Mouse (Mus musculus): Measurements from ENCODE around the gene Rgma. TPM values are rescaled to one million over a fixed set of nuclear protein-coding genes. Genes with fewer than 3 reads are reported as not detected.

Rgma gene
- 23.0 and 24.1 TPM in 2 replicates for polyA plus RNA-seq (2015; fragmentation: Nextera tagmentation; extraction: Ambion mirVana)

DNA sequence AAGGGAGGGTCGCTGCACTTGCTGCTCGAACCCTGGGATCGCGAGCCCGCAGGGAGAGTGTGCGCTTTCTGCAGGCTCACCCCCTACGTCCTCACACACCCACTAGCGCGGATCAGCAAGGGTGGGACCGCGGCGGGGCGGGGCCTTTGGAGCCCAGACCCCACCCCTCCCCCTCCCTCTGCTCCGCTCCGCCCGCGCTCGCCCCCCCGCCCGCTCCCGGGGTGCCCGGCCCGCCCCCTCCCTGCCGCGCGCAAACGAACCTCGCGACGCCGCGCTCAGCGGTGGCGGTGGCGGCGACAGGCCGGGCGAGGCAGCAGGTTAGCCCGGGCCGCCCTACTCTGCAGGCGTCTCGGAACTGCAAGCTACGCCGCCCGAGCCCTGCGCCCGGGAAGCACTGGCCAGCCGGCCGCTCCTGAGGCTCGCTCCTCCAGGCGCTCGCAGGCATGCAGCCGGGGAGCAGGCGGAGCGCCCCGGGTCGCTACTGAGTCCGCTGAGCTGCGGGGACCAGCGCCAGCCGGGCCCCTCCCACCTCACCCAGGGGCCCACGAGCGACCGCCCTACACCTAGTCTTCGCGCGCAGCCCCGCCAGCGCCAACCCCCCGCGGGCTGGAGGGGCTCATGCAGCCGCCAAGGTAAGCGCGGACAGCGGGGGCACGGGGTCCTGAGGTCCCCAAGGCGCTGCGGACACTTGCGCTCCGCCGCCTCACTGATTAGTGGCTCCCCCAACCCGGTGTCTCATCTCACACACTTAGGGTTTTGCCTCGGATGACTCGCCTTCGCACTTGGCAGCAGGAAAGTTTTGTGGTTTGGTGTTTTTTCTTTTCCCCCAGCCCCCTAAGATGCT, at the start of gene Rgma:
Gene Rgma, plus strand, starts transcription at position 253 of the 844 bp plus-strand sequence.
- Histone ChIP-seq H3K4me3 (replicated peaks) (peak within 1 kb of the TSS; percentile 71), H3K4me1 (peaks cover 37% of the 10 kb centered on the region), H3K27me3 (peaks cover 53% of the 10 kb centered on the region), H3K9ac (peak within 1 kb of the TSS; percentile 71), H3K9me3 (replicated peaks) (no peaks in the 10 kb centered on the region), H3K36me3 (no peaks in the 10 kb centered on the region), H3K27ac (replicated peaks) (peak within 1 kb of the TSS; percentile 83), H3K4me2 (replicated peaks) (peak within 1 kb of the TSS; percentile 97)
- WGBS, result under 1% methylated on average over 72 of the region's 85 CpGs
- ATAC-seq (ENCODE audit: insufficient number of reproducible peaks, low FRiP score, low TSS enrichment, low read depth), result peak; percentile 85

DNA sequence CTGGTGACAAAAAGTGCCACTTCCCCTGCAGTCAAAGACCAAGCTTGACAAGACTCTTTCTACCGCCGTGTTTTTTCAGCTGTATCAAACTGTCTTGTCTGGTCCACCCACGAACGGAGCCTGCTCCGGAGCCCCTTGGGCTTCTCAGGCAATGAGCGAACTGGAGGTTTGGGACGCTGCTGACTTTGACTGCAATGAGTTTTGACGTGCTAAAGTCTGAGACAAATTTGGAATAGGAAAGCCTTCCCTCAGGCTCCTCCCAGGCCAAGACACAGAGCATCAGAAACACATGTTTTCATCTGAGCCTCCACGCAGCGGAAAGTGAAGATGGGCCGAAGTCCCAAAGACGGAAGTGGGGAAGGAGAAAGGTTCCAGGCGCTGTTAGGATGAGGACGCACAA, 49.1 kb upstream of the Rgma start:
- H3K27me3 ChIP-seq, result no peaks in the 10 kb centered on the region
- peak; percentile 53; the same call in 1 of the 2 replicates for ATAC-seq (ENCODE audit: insufficient number of reproducible peaks, low FRiP score, low TSS enrichment, low read depth)
- peaks cover 30% of the 10 kb centered on the region for H3K4me1 ChIP-seq
- no peaks in the 10 kb centered on the region for H3K9me3 ChIP-seq (replicated peaks)
- H3K36me3 ChIP-seq, result no peaks in the 10 kb centered on the region
- H3K4me2 ChIP-seq (replicated peaks), result peak overlapping the region; percentile 13; the same call in 1 of the 2 replicates
- no peak overlapping the region for H3K4me3 ChIP-seq (replicated peaks)
- peak overlapping the region; percentile 78 for H3K27ac ChIP-seq (replicated peaks)
- no peak overlapping the region for H3K9ac ChIP-seq
- WGBS, result 32% methylated on average over 14 of the region's 14 CpGs

DNA sequence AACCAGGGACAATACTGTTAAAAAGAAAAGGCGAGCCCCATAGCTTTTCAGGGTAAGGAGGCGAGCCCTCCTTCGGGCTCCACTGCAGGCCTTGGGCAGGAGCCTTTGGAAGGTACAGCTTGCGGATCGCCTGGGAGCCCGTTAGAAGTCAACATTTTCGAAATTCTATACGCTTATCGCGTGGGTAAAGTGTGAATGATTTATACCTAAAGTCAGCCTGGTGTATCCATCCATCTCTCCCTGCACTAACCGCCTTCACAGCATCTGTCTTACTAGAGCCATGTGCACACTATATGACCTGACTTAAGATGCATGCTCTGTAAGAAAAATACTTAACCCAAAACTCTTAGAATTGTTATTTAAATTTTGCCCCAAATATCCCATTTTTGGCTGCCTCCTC, 48.6 kb upstream of the Rgma start:
- H3K9ac ChIP-seq, result no peak overlapping the region
- no peak overlapping the region for H3K4me3 ChIP-seq (replicated peaks)
- peak overlapping the region; percentile 78 for H3K27ac ChIP-seq (replicated peaks)
- peak overlapping the region; percentile 13; the same call in 1 of the 2 replicates for H3K4me2 ChIP-seq (replicated peaks)
- no peak for ATAC-seq (ENCODE audit: insufficient number of reproducible peaks, low FRiP score, low TSS enrichment, low read depth)
- no peaks in the 10 kb centered on the region for H3K36me3 ChIP-seq
- H3K9me3 ChIP-seq (replicated peaks), result no peaks in the 10 kb centered on the region
- no peaks in the 10 kb centered on the region; the same call in 1 of the 2 replicates for H3K27me3 ChIP-seq
- WGBS, result 71% methylated on average over 11 of the region's 11 CpGs
- H3K4me1 ChIP-seq, result peaks cover 30% of the 10 kb centered on the region

DNA sequence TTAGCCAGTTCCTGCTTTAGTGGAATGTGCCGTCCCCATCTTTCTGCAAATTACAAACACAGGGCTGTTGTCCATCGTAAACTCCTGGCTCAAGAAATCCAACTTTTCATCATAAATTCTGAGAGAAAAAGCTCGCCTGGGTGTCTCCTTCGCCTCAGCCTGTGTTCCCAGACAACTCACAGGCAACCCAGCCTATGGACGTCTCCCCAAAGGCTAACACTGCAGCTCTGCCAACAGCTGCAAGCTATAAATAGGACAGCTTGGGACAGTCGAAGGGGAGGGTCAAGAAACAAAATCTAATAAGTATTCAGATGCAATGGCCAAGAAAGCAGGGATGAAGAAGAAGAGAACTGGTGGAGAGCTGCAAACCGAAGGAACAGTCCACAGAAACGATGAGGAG, 48.1 kb upstream of the Rgma start:
- 49% methylated on average over 8 of the region's 8 CpGs for WGBS
- Histone ChIP-seq H3K27ac (replicated peaks) (peak overlapping the region; percentile 78), H3K9ac (no peak overlapping the region), H3K4me3 (replicated peaks) (no peak overlapping the region), H3K4me2 (replicated peaks) (no peak overlapping the region), H3K36me3 (no peaks in the 10 kb centered on the region), H3K4me1 (peaks cover 30% of the 10 kb centered on the region), H3K9me3 (replicated peaks) (no peaks in the 10 kb centered on the region), H3K27me3 (no peaks in the 10 kb centered on the region; the same call in 1 of the 2 replicates)
- peak; percentile 73; the same call in 1 of the 2 replicates for ATAC-seq (ENCODE audit: insufficient number of reproducible peaks, low FRiP score, low TSS enrichment, low read depth)

DNA sequence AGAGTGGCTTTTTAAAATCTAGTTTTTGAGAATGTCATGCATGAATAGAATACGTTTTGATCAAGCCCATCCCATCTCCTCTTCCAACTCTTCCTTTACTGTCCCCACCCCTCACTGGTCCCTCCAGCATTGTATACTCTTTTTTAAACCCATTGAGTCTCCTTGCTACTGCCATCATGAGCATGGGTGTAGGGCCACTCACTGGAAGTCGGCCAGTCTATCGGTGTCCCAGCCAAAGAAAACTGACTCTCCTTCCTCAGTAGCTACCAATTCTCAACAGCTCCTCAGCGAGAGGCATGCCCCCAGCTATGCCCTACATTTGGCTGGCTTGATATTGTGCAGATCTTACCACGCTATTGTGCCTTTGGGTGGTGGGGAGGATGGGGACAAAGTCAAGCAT, 47.7 kb upstream of the Rgma start:
- Histone ChIP-seq H3K4me2 (replicated peaks) (no peak overlapping the region), H3K9ac (no peak overlapping the region), H3K27me3 (no peaks in the 10 kb centered on the region; the same call in 1 of the 2 replicates), H3K27ac (replicated peaks) (peak overlapping the region; percentile 24; the same call in 1 of the 2 replicates), H3K4me1 (peaks cover 30% of the 10 kb centered on the region), H3K36me3 (no peaks in the 10 kb centered on the region), H3K4me3 (replicated peaks) (no peak overlapping the region), H3K9me3 (replicated peaks) (no peaks in the 10 kb centered on the region)
- ATAC-seq (ENCODE audit: insufficient number of reproducible peaks, low FRiP score, low TSS enrichment, low read depth), result no peak
- 72% methylated on average over 5 of the region's 5 CpGs for WGBS

DNA sequence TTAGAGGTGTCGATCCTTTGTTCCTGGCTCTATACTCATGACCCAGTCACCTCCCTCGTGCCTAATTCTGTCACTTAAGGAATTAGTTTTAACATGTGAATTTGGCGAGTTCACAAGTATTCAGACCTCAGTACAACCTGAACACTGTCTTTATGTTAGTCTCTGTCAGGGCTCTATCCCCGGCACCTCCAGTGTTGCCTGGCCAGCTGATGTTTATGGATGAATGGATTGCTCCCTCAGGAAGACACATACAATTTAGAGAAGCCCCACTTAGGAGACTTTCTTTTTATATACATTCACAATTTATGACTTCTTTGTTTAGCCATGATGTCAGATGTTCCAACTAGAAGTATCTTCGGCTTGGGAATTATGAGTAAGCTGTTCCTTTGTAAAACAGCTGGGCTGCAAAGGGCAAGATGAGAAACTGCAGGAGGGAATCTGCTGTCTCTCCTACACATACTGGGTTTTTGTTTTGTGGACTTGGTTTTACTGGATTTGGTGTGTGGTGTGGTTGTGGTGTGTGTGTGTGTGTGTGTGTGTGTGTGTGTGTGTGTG, 46.6 kb upstream of the Rgma start:
- Histone ChIP-seq H3K9ac (no peak overlapping the region), H3K27ac (replicated peaks) (peak overlapping the region; percentile 36), H3K4me2 (replicated peaks) (no peak overlapping the region), H3K27me3 (no peaks in the 10 kb centered on the region; the same call in 1 of the 2 replicates), H3K9me3 (replicated peaks) (no peaks in the 10 kb centered on the region), H3K4me1 (peaks cover 33% of the 10 kb centered on the region), H3K36me3 (no peaks in the 10 kb centered on the region), H3K4me3 (replicated peaks) (no peak overlapping the region)
- WGBS, result 42% methylated on average over 5 of the region's 5 CpGs
- ATAC-seq (ENCODE audit: insufficient number of reproducible peaks, low FRiP score, low TSS enrichment, low read depth), result no peak

DNA sequence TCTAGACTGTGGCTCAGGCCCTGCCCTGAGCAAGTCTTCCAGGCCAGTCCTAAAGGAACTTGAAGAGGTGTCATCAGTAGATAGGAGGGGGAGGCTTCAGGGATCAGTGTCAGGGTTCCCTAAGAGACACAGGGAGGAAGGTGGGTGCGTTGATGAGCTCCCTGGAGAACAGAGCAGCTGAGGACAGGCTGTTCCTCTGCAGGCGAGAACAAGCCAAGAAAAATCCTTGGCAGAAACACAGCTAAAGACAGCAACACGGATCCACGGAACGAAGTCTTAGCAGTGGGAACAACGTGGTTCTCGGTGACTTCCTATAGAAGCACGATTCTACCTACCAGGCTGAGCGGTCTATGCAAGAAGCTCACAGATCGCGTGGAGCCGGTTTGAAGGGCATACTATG, 44.6 kb upstream of the Rgma start:
- Histone ChIP-seq H3K27ac (replicated peaks) (no peak overlapping the region), H3K36me3 (no peaks in the 10 kb centered on the region), H3K4me3 (replicated peaks) (no peak overlapping the region), H3K9me3 (replicated peaks) (no peaks in the 10 kb centered on the region), H3K4me1 (peaks cover 34% of the 10 kb centered on the region), H3K9ac (no peak overlapping the region), H3K27me3 (no peaks in the 10 kb centered on the region; the same call in 1 of the 2 replicates), H3K4me2 (replicated peaks) (no peak overlapping the region)
- WGBS, result 87% methylated on average over 12 of the region's 12 CpGs
- ATAC-seq (ENCODE audit: insufficient number of reproducible peaks, low FRiP score, low TSS enrichment, low read depth), result no peak

DNA sequence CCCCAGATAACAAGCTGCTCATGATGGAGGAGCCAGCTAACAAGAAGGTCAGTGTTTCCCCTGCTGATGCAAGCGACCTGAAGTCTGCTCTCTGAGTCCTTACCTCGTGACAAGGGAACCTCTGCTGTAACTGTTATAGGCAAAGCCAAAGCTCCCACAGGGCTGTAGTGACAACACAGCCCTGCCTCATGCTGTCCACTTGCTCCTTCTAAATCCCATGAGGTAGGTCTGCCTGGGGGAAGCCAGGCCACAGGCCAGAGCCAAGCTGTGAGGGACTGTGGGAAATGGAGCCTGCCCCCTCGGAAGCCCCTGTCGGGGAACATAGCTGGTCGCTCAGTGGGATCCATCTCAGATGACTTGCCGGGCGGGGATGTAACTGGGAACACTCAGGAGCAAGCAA, 43.7 kb upstream of the Rgma start:
- WGBS, result 69% methylated on average over 7 of the region's 7 CpGs
- Histone ChIP-seq H3K4me1 (peaks cover 28% of the 10 kb centered on the region; the same call in 1 of the 2 replicates), H3K4me2 (replicated peaks) (no peak overlapping the region), H3K27ac (replicated peaks) (no peak overlapping the region), H3K27me3 (no peaks in the 10 kb centered on the region; the same call in 1 of the 2 replicates), H3K4me3 (replicated peaks) (no peak overlapping the region), H3K9ac (no peak overlapping the region), H3K9me3 (replicated peaks) (no peaks in the 10 kb centered on the region), H3K36me3 (no peaks in the 10 kb centered on the region)
- no peak for ATAC-seq (ENCODE audit: insufficient number of reproducible peaks, low FRiP score, low TSS enrichment, low read depth)

DNA sequence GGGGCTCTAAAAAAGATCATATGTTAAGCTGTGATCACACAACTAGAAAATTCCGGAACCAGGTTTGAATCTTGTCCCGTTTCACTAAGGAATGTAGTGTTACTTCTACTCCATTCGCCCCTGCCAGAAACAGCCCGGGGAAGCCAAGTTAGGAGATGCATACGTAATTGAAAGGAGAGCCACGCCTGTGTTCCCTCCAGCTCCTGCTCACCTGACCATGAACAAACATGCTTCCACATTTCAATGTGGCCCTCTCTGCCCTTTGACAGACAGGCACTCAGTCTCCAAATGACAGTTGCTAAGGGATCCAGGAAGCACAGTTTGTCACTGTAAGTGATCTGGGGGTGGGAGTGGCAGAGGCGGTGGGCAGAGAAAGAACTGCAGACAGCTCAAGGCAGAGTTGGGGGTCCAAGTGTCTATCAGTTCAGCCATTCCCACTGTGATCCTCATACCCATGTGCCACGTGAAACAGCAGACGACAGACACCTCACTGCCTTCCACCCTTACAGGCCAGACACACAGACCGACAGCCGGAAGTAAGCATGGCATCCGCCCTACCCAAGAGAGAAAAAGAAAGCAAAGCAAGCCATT, 41.8 kb upstream of the Rgma start:
- H3K9ac ChIP-seq, result no peak overlapping the region
- peaks cover 9% of the 10 kb centered on the region; the same call in 1 of the 2 replicates for H3K4me1 ChIP-seq
- no peak overlapping the region for H3K4me2 ChIP-seq (replicated peaks)
- no peaks in the 10 kb centered on the region for H3K9me3 ChIP-seq (replicated peaks)
- no peaks in the 10 kb centered on the region for H3K36me3 ChIP-seq
- ATAC-seq (ENCODE audit: insufficient number of reproducible peaks, low FRiP score, low TSS enrichment, low read depth), result no peak
- 63% methylated on average over 12 of the region's 12 CpGs for WGBS
- no peak overlapping the region for H3K27ac ChIP-seq (replicated peaks)
- no peaks in the 10 kb centered on the region; the same call in 1 of the 2 replicates for H3K27me3 ChIP-seq
- no peak overlapping the region for H3K4me3 ChIP-seq (replicated peaks)

DNA sequence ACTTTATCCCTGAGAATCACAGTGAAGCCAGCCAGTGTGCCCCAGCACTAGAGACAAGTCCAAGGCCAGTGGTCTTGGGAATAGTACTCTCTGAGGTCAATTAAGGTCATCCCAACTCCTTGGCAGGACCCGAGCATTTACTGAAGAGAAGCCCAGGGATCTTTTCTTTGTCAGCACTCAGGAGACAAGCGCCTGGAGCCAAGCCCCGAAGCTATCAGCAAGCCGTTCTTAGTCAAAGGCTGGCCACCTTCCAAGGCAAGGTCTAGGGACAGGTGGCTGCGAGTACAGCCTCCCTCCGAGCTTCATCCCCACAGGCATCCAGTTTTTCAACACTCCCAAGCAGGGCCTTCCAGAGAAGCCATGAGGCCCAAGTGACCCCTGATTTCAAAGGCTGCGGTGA, 40.4 kb upstream of the Rgma start:
- no peaks in the 10 kb centered on the region; the same call in 1 of the 2 replicates for H3K27me3 ChIP-seq
- no peak overlapping the region for H3K4me2 ChIP-seq (replicated peaks)
- H3K36me3 ChIP-seq, result no peaks in the 10 kb centered on the region
- H3K4me1 ChIP-seq, result 0 out of 2 replicates have a peak, but pooled peaks cover 4% of the 10 kb centered on the region
- H3K27ac ChIP-seq (replicated peaks), result no peak overlapping the region
- ATAC-seq (ENCODE audit: insufficient number of reproducible peaks, low FRiP score, low TSS enrichment, low read depth), result no peak
- WGBS, result 53% methylated on average over 7 of the region's 7 CpGs
- H3K9me3 ChIP-seq (replicated peaks), result no peaks in the 10 kb centered on the region
- no peak overlapping the region for H3K4me3 ChIP-seq (replicated peaks)
- H3K9ac ChIP-seq, result no peak overlapping the region

DNA sequence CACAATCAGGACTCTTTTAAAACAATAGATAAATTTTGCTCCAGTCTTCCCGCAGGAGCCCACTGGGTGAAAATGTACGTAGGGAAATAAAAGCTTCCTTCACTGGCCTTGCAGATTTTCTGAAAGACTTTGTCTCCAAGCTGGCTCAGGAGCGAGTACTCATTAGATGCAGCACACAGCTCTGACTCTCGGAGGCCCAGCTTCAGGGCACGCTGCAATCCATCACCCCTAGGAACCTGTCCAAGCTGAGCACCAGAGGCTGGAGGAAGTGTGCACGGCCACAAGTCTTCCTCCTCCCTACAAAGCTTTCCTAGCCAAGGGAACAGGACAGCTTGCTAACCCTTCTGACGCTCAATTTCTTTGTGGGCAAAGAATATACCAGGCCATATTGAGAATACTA, 38.9 kb upstream of the Rgma start:
- Histone ChIP-seq H3K27me3 (no peaks in the 10 kb centered on the region; the same call in 1 of the 2 replicates), H3K4me3 (replicated peaks) (no peak overlapping the region), H3K36me3 (no peaks in the 10 kb centered on the region), H3K27ac (replicated peaks) (no peak overlapping the region), H3K4me2 (replicated peaks) (no peak overlapping the region), H3K9me3 (replicated peaks) (no peaks in the 10 kb centered on the region), H3K4me1 (0 out of 2 replicates have a peak, but pooled peaks cover 4% of the 10 kb centered on the region), H3K9ac (no peak overlapping the region)
- WGBS, result 67% methylated on average over 7 of the region's 7 CpGs
- ATAC-seq (ENCODE audit: insufficient number of reproducible peaks, low FRiP score, low TSS enrichment, low read depth), result no peak
